Mouse (Mus musculus): ENCODE data around the gene Got1. TPM values are rescaled to one million over a fixed set of nuclear protein-coding genes. Genes with fewer than 3 reads are reported as not detected.

The Got1 gene
- polyA plus RNA-seq, 1 experiment from 2014 or later: 31.8 TPM

DNA sequence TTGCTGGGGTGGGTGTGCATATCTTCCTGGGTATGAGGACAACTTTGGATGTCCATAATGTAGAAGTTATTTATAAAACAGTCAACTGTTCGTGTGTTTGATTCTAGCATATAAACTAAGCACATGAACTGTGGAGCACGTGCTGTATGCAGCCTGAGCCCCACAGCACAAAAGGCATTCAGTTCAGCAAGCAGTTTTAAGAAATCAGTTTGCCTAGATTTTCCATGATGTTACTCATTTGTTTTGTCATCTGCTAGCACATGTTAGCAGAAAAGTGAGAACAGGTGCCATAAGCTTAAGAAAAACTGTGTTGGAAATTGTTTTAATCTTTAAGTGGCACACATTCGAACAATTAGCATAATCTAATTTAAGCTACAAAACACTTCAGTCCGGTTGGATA is 64.5 kb downstream of the Got1 start:
- no peaks in the 10 kb centered on the region for H3K9me3 ChIP-seq
- no peak for ATAC-seq (ENCODE audit: low FRiP score, low read depth)
- H3K36me3 ChIP-seq: no peaks in the 10 kb centered on the region
- peaks cover 4% of the 10 kb centered on the region; the same call in 1 of the 2 replicates for H3K4me1 ChIP-seq
- WGBS: 59% methylated on average over 4 of the region's 4 CpGs
- H3K27ac ChIP-seq: no peak overlapping the region
- H3K27me3 ChIP-seq: no peaks in the 10 kb centered on the region
- no peak overlapping the region for H3K9ac ChIP-seq
- no peak overlapping the region for H3K4me3 ChIP-seq
- H3K4me2 ChIP-seq (replicated peaks): no peak overlapping the region

GRCm38 (mm10) chr19:43453025-43453424 is 71.4 kb downstream of the Got1 start:
- WGBS: 85% methylated on average over 4 of the region's 4 CpGs
- no peak overlapping the region for H3K27ac ChIP-seq
- no peak overlapping the region for H3K4me2 ChIP-seq (replicated peaks)
- no peak overlapping the region for H3K4me3 ChIP-seq
- 0 out of 2 replicates have a peak, but pooled peaks cover 2% of the 10 kb centered on the region for H3K27me3 ChIP-seq
- H3K9me3 ChIP-seq: no peaks in the 10 kb centered on the region
- peaks cover 4% of the 10 kb centered on the region; the same call in 1 of the 2 replicates for H3K4me1 ChIP-seq
- no peak for ATAC-seq (ENCODE audit: low FRiP score, low read depth)
- no peaks in the 10 kb centered on the region for H3K36me3 ChIP-seq
- H3K9ac ChIP-seq: no peak overlapping the region

DNA sequence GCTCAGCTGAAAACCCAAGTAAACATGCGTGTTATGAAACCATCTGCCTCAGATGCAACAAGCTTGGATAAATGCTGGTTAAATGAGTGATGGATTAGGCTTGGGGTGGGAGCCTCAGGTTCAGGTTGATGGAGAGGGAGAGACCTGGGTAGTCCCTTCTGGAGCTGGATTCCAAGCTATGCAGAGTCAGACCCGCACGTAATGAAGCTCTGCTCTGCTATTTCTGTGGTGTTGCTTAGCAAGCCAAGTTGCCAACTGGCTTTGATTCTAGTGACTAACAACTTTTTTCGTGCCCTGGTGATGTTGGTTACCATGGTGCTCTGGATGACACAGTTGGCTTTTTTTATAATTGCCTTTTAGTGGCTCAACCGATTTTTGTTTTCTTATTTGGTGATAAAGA is 72.2 kb downstream of the Got1 start:
- Histone ChIP-seq H3K27me3 (peaks cover 2% of the 10 kb centered on the region; the same call in 1 of the 2 replicates), H3K9me3 (no peaks in the 10 kb centered on the region), H3K4me3 (no peak overlapping the region), H3K4me1 (peaks cover 4% of the 10 kb centered on the region; the same call in 1 of the 2 replicates), H3K9ac (no peak overlapping the region), H3K36me3 (no peaks in the 10 kb centered on the region), H3K4me2 (replicated peaks) (no peak overlapping the region), H3K27ac (no peak overlapping the region)
- WGBS: 85% methylated on average over 5 of the region's 5 CpGs
- ATAC-seq (ENCODE audit: low FRiP score, low read depth): no peak

DNA sequence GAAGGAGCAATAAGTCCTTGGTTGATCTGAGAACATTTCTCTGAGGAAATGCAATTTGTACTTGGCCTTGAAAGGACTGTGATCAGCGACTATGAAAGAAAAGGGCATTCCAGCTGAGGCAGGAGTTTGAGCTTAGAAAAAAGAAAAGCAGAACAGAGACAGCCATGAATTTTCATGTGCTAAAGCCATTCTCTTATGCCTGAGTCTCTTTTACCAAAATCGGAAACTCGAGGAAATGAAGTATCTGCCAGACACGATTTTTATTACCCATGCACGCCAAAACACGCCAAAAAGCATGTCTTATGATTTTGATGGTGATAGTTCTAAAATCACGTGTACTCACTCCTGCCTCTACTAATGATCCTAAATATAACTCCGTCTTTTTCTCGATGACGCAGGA is 72.8 kb downstream of the Got1 start:
- WGBS: 81% methylated on average over 10 of the region's 10 CpGs
- Histone ChIP-seq H3K27me3 (peaks cover 2% of the 10 kb centered on the region; the same call in 1 of the 2 replicates), H3K9me3 (no peaks in the 10 kb centered on the region), H3K9ac (no peak overlapping the region), H3K27ac (no peak overlapping the region), H3K4me3 (no peak overlapping the region), H3K36me3 (no peaks in the 10 kb centered on the region), H3K4me1 (no peaks in the 10 kb centered on the region), H3K4me2 (replicated peaks) (no peak overlapping the region)
- ATAC-seq (ENCODE audit: low FRiP score, low read depth): no peak

Other genes with a start within 250 kb of the Got1 start
- 9.8 and 10.8 TPM in 2 replicates for gene Hpse2, start 136.2 kb downstream of the Got1 start, polyA plus RNA-seq (2015; fragmentation: Nextera tagmentation; extraction: Ambion mirVana)
- 1.0 and 1.1 TPM in 2 replicates for gene Cnnm1, start 84.2 kb downstream of the Got1 start, polyA plus RNA-seq (2015; fragmentation: Nextera tagmentation; extraction: Ambion mirVana)
- gene Nkx2-3, start 87.7 kb upstream of the Got1 start, polyA plus RNA-seq (2015; fragmentation: Nextera tagmentation; extraction: Ambion mirVana): not detected in 2 replicates
- 12.2 and 14.2 TPM in 2 replicates for gene Slc25a28, start 150.3 kb upstream of the Got1 start, polyA plus RNA-seq (2015; fragmentation: Nextera tagmentation; extraction: Ambion mirVana)
- gene Entpd7, start 165.1 kb upstream of the Got1 start, polyA plus RNA-seq (2015; fragmentation: Nextera tagmentation; extraction: Ambion mirVana): 11.2 and 12.4 TPM in 2 replicates
- gene Cutc, start 228.4 kb upstream of the Got1 start, polyA plus RNA-seq (2015; fragmentation: Nextera tagmentation; extraction: Ambion mirVana): 13.0 and 14.6 TPM in 2 replicates
- 11.4 and 14.5 TPM in 2 replicates for gene Cox15, start 228.4 kb upstream of the Got1 start, polyA plus RNA-seq (2015; fragmentation: Nextera tagmentation; extraction: Ambion mirVana)